Mouse (Mus musculus) cerebellum, adult 2 months (tissue): Measurements from ENCODE around the gene Dazap1.

Source experiments
- CTCF ChIP-seq: fragments of 200-500 bp; IDR thresholded peaks from 2 replicates; pipeline ENCODE4 v1.5.1; 2011; ENCODE audit warnings: low read depth, mild to moderate bottlenecking, control low read depth, low read length, moderate library complexity, borderline replicate concordance; ENCODE audit not compliant: insufficient read depth
- POLR2A ChIP-seq: fragments of 200-500 bp; IDR thresholded peaks from 2 replicates; pipeline ENCODE4 v1.6.1; 2011; ENCODE audit warnings: low read length, control low read depth, borderline replicate concordance; ENCODE audit not compliant: insufficient read depth

- TF ChIP-seq CTCF (no peak), POLR2A (no peak)
These were observed 33.0 kb downstream of the Dazap1 start for GRCm38 (mm10) chr10:80294311-80294710.
